Mouse (Mus musculus): Measurements from ENCODE around the gene Zfp651. TPM values are rescaled to one million over a fixed set of nuclear protein-coding genes. Genes with fewer than 3 reads are reported as not detected.
A peak's percentile ranks its signal among the peaks of the same experiment; 100 is the strongest.

Zfp651 gene
- total and polyA plus RNA-seq, 3 experiments: 0.05 to 0.08 TPM; not detected in 1

GRCm38 (mm10) chr9:121772412-121772811 is 13.3 kb downstream of the Zfp651 start:
- TF ChIP-seq CTCF (IDR thresholded peaks at IDR 0.05; ENCODE audit: low read depth, low read length): no peak
- no peak for TF ChIP-seq GATA1 (IDR thresholded peaks at IDR 0.05; ENCODE audit: borderline replicate concordance, low read length)
- TF ChIP-seq TAL1 (conservative IDR thresholded peaks at IDR 0.05; ENCODE audit: low read depth, low read length): no peak
- no peak for TF ChIP-seq POLR2AphosphoS5 (IDR thresholded peaks at IDR 0.05; ENCODE audit: insufficient replicate concordance, low read depth, low read length)
- no peak for TF ChIP-seq GATA2 (IDR thresholded peaks at IDR 0.05; ENCODE audit: borderline replicate concordance, low read depth, low read length)
- H3K27me3 ChIP-seq (ENCODE audit: insufficient read depth, low read length): peaks cover 16% of the 10 kb centered on the region; the same call in 1 of the 2 replicates

GRCm38 (mm10) chr9:121775951-121776350 is 16.8 kb downstream of the Zfp651 start:
- 0 out of 2 replicates have a peak, but pooled peaks cover 5% of the 10 kb centered on the region for H3K9me3 ChIP-seq (replicated peaks)
- ATAC-seq (ENCODE audit: extremely low read depth, insufficient number of reproducible peaks, low FRiP score, poor library complexity, severe bottlenecking) (no peak), DNase-seq (ENCODE audit: low spot score) (no peak)
- H3K36me3 ChIP-seq (replicated peaks): no peaks in the 10 kb centered on the region
- H3K4me1 ChIP-seq (ENCODE audit: insufficient read depth, low read depth, low read length): no peaks in the 10 kb centered on the region
- TF ChIP-seq CTCF (IDR thresholded peaks at IDR 0.05; ENCODE audit: low read depth, low read length) (no peak), GATA1 (IDR thresholded peaks at IDR 0.05; ENCODE audit: borderline replicate concordance, low read length) (no peak), TAL1 (conservative IDR thresholded peaks at IDR 0.05; ENCODE audit: low read depth, low read length) (no peak), POLR2AphosphoS5 (IDR thresholded peaks at IDR 0.05; ENCODE audit: insufficient replicate concordance, low read depth, low read length) (no peak), GATA2 (IDR thresholded peaks at IDR 0.05; ENCODE audit: borderline replicate concordance, low read depth, low read length) (no peak)
- no peak overlapping the region for H3K4me3 ChIP-seq (ENCODE audit: low read depth, low read length)
- H3K27me3 ChIP-seq (ENCODE audit: insufficient read depth, low read length): peaks cover 4% of the 10 kb centered on the region; the same call in 1 of the 2 replicates

More at GRCm38 (mm10) chr9:121772412-121772811, 13.3 kb downstream of the Zfp651 start:
- DNase-seq (ENCODE audit: low spot score): no peak
- Histone ChIP-seq H3K36me3 (replicated peaks) (no peaks in the 10 kb centered on the region), H3K4me3 (ENCODE audit: low read depth, low read length) (no peak overlapping the region), H3K9me3 (replicated peaks) (no peaks in the 10 kb centered on the region), H3K4me1 (ENCODE audit: insufficient read depth, low read depth, low read length) (no peaks in the 10 kb centered on the region)
- no peak for ATAC-seq (ENCODE audit: extremely low read depth, insufficient number of reproducible peaks, low FRiP score, poor library complexity, severe bottlenecking)

DNA sequence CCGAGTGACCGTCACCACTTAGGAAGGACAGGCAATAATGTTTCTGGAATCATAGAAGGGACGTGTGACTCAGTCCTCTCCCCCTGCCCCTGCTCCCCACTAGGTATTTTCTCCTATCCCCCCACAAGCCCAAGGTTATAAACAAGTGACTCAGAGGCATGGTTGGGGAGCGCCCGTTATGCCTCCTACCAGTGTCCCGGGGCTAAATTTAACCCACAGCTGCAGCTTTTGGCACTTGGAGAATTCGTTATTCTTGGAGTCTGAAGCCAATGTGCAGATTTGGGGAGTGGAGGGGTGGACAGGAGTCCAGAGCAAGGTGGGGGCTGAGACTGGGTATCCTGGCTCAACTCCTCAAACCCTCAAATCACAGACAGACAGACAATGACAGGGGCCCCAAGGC is 17.4 kb downstream of the Zfp651 start:
- Histone ChIP-seq H3K9me3 (replicated peaks) (0 out of 2 replicates have a peak, but pooled peaks cover 5% of the 10 kb centered on the region), H3K27me3 (ENCODE audit: insufficient read depth, low read length) (peaks cover 4% of the 10 kb centered on the region; the same call in 1 of the 2 replicates), H3K4me1 (ENCODE audit: insufficient read depth, low read depth, low read length) (no peaks in the 10 kb centered on the region), H3K36me3 (replicated peaks) (no peaks in the 10 kb centered on the region), H3K4me3 (ENCODE audit: low read depth, low read length) (no peak overlapping the region)
- TF ChIP-seq TAL1 (conservative IDR thresholded peaks at IDR 0.05; ENCODE audit: low read depth, low read length) (no peak), POLR2AphosphoS5 (IDR thresholded peaks at IDR 0.05; ENCODE audit: insufficient replicate concordance, low read depth, low read length) (no peak), CTCF (IDR thresholded peaks at IDR 0.05; ENCODE audit: low read depth, low read length) (no peak), GATA2 (IDR thresholded peaks at IDR 0.05; ENCODE audit: borderline replicate concordance, low read depth, low read length) (no peak), GATA1 (IDR thresholded peaks at IDR 0.05; ENCODE audit: borderline replicate concordance, low read length) (no peak)
- DNase-seq (ENCODE audit: low spot score) (no peak), ATAC-seq (ENCODE audit: extremely low read depth, insufficient number of reproducible peaks, low FRiP score, poor library complexity, severe bottlenecking) (no peak)

- TF ChIP-seq GATA1 (IDR thresholded peaks at IDR 0.05; ENCODE audit: borderline replicate concordance, low read length): no peak
- TF ChIP-seq POLR2AphosphoS5 (IDR thresholded peaks at IDR 0.05; ENCODE audit: insufficient replicate concordance, low read depth, low read length): no peak
- no peak for TF ChIP-seq TAL1 (conservative IDR thresholded peaks at IDR 0.05; ENCODE audit: low read depth, low read length)
- no peak for TF ChIP-seq CTCF (IDR thresholded peaks at IDR 0.05; ENCODE audit: low read depth, low read length)
- TF ChIP-seq GATA2 (IDR thresholded peaks at IDR 0.05; ENCODE audit: borderline replicate concordance, low read depth, low read length): no peak
- Histone ChIP-seq H3K4me3 (ENCODE audit: low read depth, low read length) (0 out of 2 replicates have a peak within 1 kb of the TSS, but pooled peaks have one; percentile 9), H3K4me1 (ENCODE audit: insufficient read depth, low read depth, low read length) (no peaks in the 10 kb centered on the region), H3K9me3 (replicated peaks) (0 out of 2 replicates have a peak, but pooled peaks cover 5% of the 10 kb centered on the region), H3K27me3 (ENCODE audit: insufficient read depth, low read length) (peaks cover 4% of the 10 kb centered on the region; the same call in 1 of the 2 replicates), H3K36me3 (replicated peaks) (no peaks in the 10 kb centered on the region)
- ATAC-seq (ENCODE audit: extremely low read depth, insufficient number of reproducible peaks, low FRiP score, poor library complexity, severe bottlenecking): no peak
- no peak for DNase-seq (ENCODE audit: low spot score)
These were observed 18.4 kb downstream of the Zfp651 start, which contains the start of gene Klhl40 for GRCm38 (mm10) chr9:121777484-121778065. TSS of gene Klhl40 (plus strand) at chr9:121777607.

DNA sequence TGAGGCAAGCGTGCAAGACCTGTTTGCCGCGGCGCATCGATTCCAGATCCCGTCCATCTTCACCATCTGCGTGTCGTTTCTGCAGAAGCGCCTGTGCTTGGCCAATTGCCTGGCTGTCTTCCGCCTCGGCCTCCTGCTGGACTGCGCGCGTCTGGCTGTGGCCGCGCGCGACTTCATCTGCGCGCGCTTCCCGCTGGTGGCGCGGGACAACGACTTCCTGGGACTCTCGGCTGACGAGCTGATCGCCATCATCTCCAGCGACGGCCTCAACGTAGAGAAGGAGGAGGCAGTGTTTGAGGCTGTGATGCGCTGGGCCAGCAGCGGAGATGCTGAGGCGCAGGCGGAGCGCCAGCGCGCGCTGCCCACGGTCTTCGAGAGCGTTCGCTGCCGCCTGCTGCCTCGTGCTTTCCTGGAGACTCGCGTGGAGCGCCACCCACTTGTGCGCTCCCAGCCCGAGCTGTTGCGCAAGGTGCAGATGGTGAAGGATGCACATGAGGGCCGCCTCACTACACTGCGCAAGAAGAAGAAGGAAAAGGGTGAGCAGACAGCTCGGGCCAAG is 19.0 kb downstream of the Zfp651 start:
- Histone ChIP-seq H3K4me1 (ENCODE audit: insufficient read depth, low read depth, low read length) (no peaks in the 10 kb centered on the region), H3K36me3 (replicated peaks) (no peaks in the 10 kb centered on the region), H3K27me3 (ENCODE audit: insufficient read depth, low read length) (peaks cover 4% of the 10 kb centered on the region; the same call in 1 of the 2 replicates), H3K9me3 (replicated peaks) (0 out of 2 replicates have a peak, but pooled peaks cover 5% of the 10 kb centered on the region), H3K4me3 (ENCODE audit: low read depth, low read length) (0 out of 2 replicates have a peak overlapping the region, but pooled peaks have one; percentile 9)
- TF ChIP-seq POLR2AphosphoS5 (IDR thresholded peaks at IDR 0.05; ENCODE audit: insufficient replicate concordance, low read depth, low read length) (no peak), GATA2 (IDR thresholded peaks at IDR 0.05; ENCODE audit: borderline replicate concordance, low read depth, low read length) (no peak), CTCF (IDR thresholded peaks at IDR 0.05; ENCODE audit: low read depth, low read length) (no peak), GATA1 (IDR thresholded peaks at IDR 0.05; ENCODE audit: borderline replicate concordance, low read length) (no peak), TAL1 (conservative IDR thresholded peaks at IDR 0.05; ENCODE audit: low read depth, low read length) (no peak)
- DNase-seq (ENCODE audit: low spot score) (no peak), ATAC-seq (ENCODE audit: extremely low read depth, insufficient number of reproducible peaks, low FRiP score, poor library complexity, severe bottlenecking) (no peak)

GRCm38 (mm10) chr9:121784801-121785200 is 25.7 kb downstream of the Zfp651 start:
- no peaks in the 10 kb centered on the region for H3K9me3 ChIP-seq (replicated peaks)
- H3K36me3 ChIP-seq (replicated peaks): no peaks in the 10 kb centered on the region
- H3K27me3 ChIP-seq (ENCODE audit: insufficient read depth, low read length): peaks cover 20% of the 10 kb centered on the region
- no peaks in the 10 kb centered on the region for H3K4me1 ChIP-seq (ENCODE audit: insufficient read depth, low read depth, low read length)
- TF ChIP-seq POLR2AphosphoS5 (IDR thresholded peaks at IDR 0.05; ENCODE audit: insufficient replicate concordance, low read depth, low read length): no peak
- no peak for TF ChIP-seq GATA2 (IDR thresholded peaks at IDR 0.05; ENCODE audit: borderline replicate concordance, low read depth, low read length)
- TF ChIP-seq GATA1 (IDR thresholded peaks at IDR 0.05; ENCODE audit: borderline replicate concordance, low read length): no peak
- TF ChIP-seq CTCF (IDR thresholded peaks at IDR 0.05; ENCODE audit: low read depth, low read length): no peak
- no peak for TF ChIP-seq TAL1 (conservative IDR thresholded peaks at IDR 0.05; ENCODE audit: low read depth, low read length)
- no peak overlapping the region for H3K4me3 ChIP-seq (ENCODE audit: low read depth, low read length)
- no peak for DNase-seq (ENCODE audit: low spot score)
- ATAC-seq (ENCODE audit: extremely low read depth, insufficient number of reproducible peaks, low FRiP score, poor library complexity, severe bottlenecking): no peak

All from G1E (cell line).